Mouse (Mus musculus) gastrocnemius, postnatal 25 days (tissue): ENCODE data around the gene Slc26a8. TPM values are rescaled to one million over a fixed set of nuclear protein-coding genes. Genes with fewer than 3 reads are reported as not detected.

ENCODE experiments used
- DNase-seq: peaks from one replicate; pipeline ENCODE4 v3.0.0; 2022
- total RNA-seq, 2 experiments: library from RNA; stranded (reverse); gene quantifications; 1 replicate in 1 of 2; 2 replicates in 1 of 2; pipeline ENCODE4 v1.2.3; 2021

The Slc26a8 gene
- total RNA-seq, 2 experiments from 2014 or later = 0.27 TPM; not detected in 1

- no peak for DNase-seq
Measured at GRCm38 (mm10) chr17:28640113-28640512, 49.9 kb downstream of the Slc26a8 start.

GRCm38 (mm10) chr17:28637711-28638690, 52.0 kb downstream of the Slc26a8 start:
- no peak for DNase-seq

GRCm38 (mm10) chr17:28635842-28636241, 54.2 kb downstream of the Slc26a8 start:
- DNase-seq = no peak

GRCm38 (mm10) chr17:28629125-28629524, 60.9 kb downstream of the Slc26a8 start:
- DNase-seq = no peak

GRCm38 (mm10) chr17:28628248-28629124, 61.5 kb downstream of the Slc26a8 start:
- no peak for DNase-seq

- no peak for DNase-seq
Measured at GRCm38 (mm10) chr17:28626937-28627336, 63.1 kb downstream of the Slc26a8 start.

GRCm38 (mm10) chr17:28625327-28625726, 64.7 kb downstream of the Slc26a8 start:
- DNase-seq = no peak

GRCm38 (mm10) chr17:28624841-28625240, 65.2 kb downstream of the Slc26a8 start:
- DNase-seq = no peak

- DNase-seq = peak; percentile 91
Measured at GRCm38 (mm10) chr17:28622300-28622759, 67.7 kb downstream of the Slc26a8 start, which contains the start of gene Srpk1. TSS of gene Srpk1 (minus strand) at chr17:28622709.

GRCm38 (mm10) chr17:28621381-28622299, 68.4 kb downstream of the Slc26a8 start:
- DNase-seq = peak; percentile 36

GRCm38 (mm10) chr17:28618775-28619174, 71.3 kb downstream of the Slc26a8 start:
- no peak for DNase-seq

GRCm38 (mm10) chr17:28618124-28618523, 71.9 kb downstream of the Slc26a8 start:
- no peak for DNase-seq

GRCm38 (mm10) chr17:28617636-28618035, 72.4 kb downstream of the Slc26a8 start:
- DNase-seq = no peak

GRCm38 (mm10) chr17:28615332-28615731, 74.7 kb downstream of the Slc26a8 start:
- DNase-seq = no peak

- no peak for DNase-seq
Measured at GRCm38 (mm10) chr17:28613096-28613495, 76.9 kb downstream of the Slc26a8 start.

- DNase-seq = no peak
Measured at GRCm38 (mm10) chr17:28612603-28613002, 77.4 kb downstream of the Slc26a8 start.

- DNase-seq = no peak
Measured at GRCm38 (mm10) chr17:28609543-28609942, 80.5 kb downstream of the Slc26a8 start.

GRCm38 (mm10) chr17:28601557-28602250, 88.3 kb downstream of the Slc26a8 start:
- no peak for DNase-seq

- DNase-seq = no peak
Measured at GRCm38 (mm10) chr17:28600780-28601179, 89.3 kb downstream of the Slc26a8 start.

- no peak for DNase-seq
Measured at GRCm38 (mm10) chr17:28593965-28594364, 96.1 kb downstream of the Slc26a8 start.

- DNase-seq = peak; percentile 48
Measured at GRCm38 (mm10) chr17:28592998-28593397, 97.0 kb downstream of the Slc26a8 start.
